Mouse (Mus musculus) inflammation-experienced regulatory T-cells, adult 6 months (primary cell): ENCODE results near the gene Sertad4. TPM values are rescaled to one million over a fixed set of nuclear protein-coding genes. Genes with fewer than 3 reads are reported as not detected.

ENCODE experiments used
- ATAC-seq: one replicate; pipeline ENCODE4 v1.8.0; 2017
- polyA plus RNA-seq, 3 experiments: library from polyadenylated mRNA; unstranded; fragments of 100-300 nt; shearing (Covaris generic); gene quantifications; one replicate each; pipeline ENCODE4 v1.2.1; 2017

The Sertad4 gene
- polyA plus RNA-seq, 3 experiments from 2014 or later: not detected

DNA sequence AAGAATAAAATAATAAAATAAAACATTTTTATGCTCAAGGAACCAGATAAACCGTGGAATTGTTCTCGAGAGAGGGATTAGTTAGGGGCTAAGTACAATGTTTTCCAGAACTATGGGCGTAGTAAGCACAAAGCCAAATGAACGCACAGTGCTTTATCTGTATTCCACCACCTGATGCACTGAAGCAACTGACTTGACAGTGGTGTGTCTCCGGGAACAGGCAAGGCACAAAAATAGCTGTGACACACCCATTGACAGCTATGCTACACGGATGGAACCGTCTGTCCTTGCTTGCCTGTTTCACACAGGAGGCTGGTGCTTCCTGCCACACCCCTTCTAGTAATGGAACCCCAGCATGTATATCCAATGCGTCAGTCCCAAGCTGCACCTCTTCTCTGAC is 55.2 kb downstream of the Sertad4 start:
- no peak for ATAC-seq

DNA sequence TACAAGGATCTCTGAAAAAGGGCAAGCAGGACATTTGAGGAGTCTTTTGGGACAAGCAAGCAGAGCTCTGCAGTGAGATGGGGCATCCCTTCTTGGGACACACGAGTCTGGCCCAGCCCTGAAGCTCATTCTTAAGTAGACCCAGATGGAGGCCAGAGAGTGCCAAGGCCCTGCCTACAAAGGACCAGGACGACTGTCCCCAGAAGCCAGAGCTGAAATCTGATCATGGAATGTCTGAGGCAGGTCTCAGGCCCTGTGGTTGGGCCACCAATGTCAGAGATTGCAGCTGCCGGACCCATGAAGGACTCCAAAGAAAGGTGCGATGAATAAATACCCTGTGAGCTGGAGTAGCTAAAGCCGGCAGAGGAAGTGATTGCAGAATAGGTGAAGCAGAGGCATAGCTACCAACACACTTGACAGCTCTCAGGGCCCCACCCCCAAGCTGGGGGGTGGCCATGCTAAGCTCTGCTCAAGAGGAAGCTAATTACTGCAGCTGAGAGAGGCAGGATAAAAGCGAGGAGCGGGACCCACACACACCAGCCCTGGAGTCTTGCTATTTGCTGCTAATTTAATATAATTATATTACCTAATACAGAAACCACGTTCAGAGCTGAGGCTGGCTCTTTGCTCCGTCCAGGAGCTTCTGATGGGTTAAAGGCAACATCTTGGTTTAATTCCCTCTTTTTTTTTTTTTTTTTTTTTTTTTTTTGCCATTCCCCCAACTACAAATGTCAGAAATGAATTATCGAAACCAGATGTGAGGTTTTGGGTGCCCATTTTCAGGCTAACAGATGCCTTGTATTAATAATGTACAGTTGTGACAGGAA is 56.2 kb downstream of the Sertad4 start:
- ATAC-seq: no peak

DNA sequence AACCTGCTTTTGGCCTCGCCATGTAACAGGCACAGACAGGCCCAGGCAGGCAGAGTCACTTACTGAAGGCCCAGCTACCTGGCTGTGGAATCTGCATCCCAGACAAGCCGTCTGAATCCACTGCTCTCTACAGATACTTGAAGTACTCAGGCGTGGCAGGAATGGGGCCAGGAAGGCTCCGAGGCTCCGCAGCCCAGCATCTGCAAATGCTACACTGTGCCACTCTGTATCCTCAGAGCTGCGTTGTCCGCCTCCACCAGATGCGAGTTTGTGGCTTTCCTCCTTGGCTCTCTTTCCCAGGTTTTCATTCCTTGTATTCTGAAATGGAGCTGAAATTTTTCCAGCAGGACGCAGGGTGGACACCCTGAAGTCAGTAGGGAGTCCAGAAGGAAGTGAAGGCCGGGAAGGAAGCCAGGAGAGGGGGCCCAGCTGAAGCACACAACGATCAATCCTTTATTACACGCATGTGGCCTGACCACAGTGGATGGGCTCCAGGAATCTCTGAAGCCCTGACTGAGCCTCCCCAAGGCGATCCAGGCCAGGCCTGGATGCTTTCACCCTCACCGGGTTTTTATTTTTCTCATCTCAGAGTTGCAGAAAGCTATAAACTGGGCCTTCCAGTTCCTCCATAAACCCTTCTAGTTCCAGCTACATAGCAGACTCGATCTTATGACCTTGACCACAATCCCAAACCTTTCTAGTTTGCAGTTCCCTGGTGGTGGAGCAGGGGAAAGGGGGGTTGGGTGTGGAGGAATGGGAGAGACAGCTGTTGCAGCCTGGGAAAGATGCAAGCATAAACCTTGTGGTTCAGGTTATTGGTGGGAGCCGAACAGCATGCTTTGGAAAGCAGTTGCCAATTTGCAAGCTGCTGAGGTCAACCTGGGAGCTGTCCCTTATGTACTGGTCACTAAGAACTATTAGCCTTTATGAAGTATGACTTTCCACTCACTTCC is 57.1 kb downstream of the Sertad4 start:
- ATAC-seq: no peak

DNA sequence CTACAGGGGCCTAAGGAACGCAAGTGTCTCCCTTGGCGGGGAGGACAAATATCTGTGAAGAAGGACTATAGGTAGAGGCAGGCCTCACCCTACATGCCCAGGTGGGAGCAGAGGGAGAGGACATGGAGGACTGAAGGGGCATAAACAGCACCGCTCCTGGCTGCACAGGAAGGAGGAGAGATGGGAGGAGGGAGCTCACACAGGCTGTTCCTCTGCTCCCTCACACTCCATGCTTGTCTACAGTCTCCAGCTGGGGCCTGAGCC is 58.6 kb downstream of the Sertad4 start:
- no peak for ATAC-seq

DNA sequence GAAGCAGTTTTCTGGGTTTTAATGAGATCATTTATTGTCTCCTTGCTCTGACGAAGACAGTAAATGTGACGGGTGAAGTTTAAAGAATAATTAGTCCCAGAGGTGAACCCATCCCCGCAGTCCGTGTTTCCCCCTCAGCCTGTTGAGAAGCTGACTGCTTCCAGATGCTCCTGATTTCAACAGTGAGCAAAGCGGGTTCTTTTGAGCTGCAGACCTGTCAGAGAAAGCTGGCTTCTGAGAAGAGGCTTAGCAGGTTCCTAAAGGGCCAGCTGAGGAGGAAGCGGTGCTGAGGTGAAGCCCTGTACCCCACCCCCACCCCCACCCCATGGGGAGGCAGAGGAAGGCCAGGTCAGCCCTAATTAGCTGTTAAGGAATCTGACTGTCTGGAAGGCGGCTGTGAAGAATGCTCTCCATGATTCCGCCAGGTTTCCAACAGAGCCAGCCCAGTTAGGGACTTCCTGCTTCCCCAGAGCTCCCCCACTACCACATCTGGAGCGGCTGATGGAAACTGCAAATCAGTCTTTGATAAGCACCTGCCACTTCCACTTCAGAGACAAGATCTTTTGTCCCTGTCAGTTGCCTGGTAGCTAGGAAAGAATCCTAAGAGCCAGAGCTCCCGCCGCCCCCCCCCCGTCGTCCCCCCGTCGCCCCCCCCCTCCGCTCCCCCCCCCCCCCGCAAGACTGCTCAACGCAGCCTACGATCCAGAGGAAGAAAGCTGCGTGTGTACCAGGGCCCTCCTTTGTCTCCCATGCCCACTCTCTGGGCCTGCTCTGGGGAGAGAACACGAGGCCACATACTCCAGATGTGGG is 59.1 kb downstream of the Sertad4 start:
- no peak for ATAC-seq

DNA sequence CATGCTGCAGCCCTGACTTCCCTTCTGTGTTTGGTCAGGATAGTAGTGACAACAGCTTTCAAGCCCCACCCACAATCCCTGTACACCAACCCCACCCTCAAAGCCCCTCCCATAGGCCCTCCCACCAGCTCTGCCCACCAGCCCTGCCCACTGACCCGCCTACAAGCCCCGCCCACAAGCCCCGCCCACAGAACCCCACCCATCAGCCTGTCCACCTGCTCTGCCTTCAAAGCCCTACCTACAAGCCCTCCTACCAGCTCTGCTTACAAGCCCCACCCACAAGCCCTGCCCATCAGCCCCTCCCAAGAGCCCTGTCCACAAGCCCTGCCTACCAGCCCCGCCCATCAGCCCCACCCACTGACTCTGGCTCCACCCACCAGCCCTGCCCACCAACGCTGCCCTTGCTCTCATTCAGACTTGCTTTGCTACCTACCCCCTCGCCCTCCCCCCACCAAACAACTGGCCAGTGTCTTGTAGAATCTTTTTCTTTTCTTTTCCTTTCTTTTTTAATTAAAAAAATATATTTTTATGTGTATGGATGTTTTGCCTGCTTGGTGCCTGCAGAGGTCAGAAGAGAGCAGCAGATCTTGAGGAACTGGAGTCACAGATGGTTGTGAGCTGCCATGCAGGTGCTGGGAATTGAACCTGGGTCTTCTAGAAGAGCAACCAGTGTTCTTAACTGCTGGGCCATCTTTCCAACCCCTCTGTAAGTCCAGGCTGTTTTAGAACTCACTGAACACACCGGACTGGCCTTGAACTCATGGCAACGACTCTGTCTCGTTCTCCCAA is 60.4 kb downstream of the Sertad4 start:
- ATAC-seq: no peak

Other genes with a start within 250 kb of the Sertad4 start
- 1 to 10 TPM in 2 of 3 experiments, under 1 TPM in 1; 0.84 to 2.9 (median 2.8) TPM for gene Hhat, start 84.5 kb downstream of the Sertad4 start, polyA plus RNA-seq
- gene Syt14, start 180.0 kb upstream of the Sertad4 start, polyA plus RNA-seq: not detected